Mouse (Mus musculus): ENCODE results near the gene Slc17a9. TPM values are rescaled to one million over a fixed set of nuclear protein-coding genes. Genes with fewer than 3 reads are reported as not detected.
A peak's percentile ranks its signal among the peaks of the same experiment; 100 is the strongest.

Slc17a9 gene
- polyA plus RNA-seq, 1 experiment from 2014 or later, result 0.61 TPM

- Histone ChIP-seq H3K36me3 (ENCODE audit: insufficient read depth, low read length) (peaks cover 42% of the 10 kb centered on the region), H3K27ac (no peak overlapping the region), H3K4me3 (replicated peaks; ENCODE audit: low read depth, low read length) (no peak overlapping the region), H3K9me3 (replicated peaks; ENCODE audit: low read length) (no peaks in the 10 kb centered on the region), H3K4me2 (ENCODE audit: low read length) (no peak overlapping the region), H3K4me1 (replicated peaks; ENCODE audit: insufficient read depth, low read length) (0 out of 2 replicates have a peak, but pooled peaks cover 10% of the 10 kb centered on the region), H3K27me3 (ENCODE audit: insufficient read depth, low read length) (no peaks in the 10 kb centered on the region), H3K9ac (ENCODE audit: low read depth, low read length) (no peak overlapping the region)
- ATAC-seq (replicated peaks; ENCODE audit: low FRiP score, low read depth) (no peak), DNase-seq (ENCODE audit: low spot score) (no peak)
- WGBS, result 62% methylated on average over 2 of the region's 2 CpGs
- TF ChIP-seq CTCF (IDR thresholded peaks at IDR 0.05; ENCODE audit: low read depth), result no peak
Measured at GRCm38 (mm10) chr2:180723865-180724264, 1.2 kb upstream of the Slc17a9 start.

GRCm38 (mm10) chr2:180725414-180725778 is 333 bp downstream of the Slc17a9 start:
- Histone ChIP-seq H3K27me3 (ENCODE audit: insufficient read depth, low read length) (no peaks in the 10 kb centered on the region), H3K36me3 (ENCODE audit: insufficient read depth, low read length) (peaks cover 31% of the 10 kb centered on the region), H3K27ac (no peak overlapping the region), H3K9ac (ENCODE audit: low read depth, low read length) (peak overlapping the region; percentile 19; the same call in 1 of the 2 replicates), H3K4me1 (replicated peaks; ENCODE audit: insufficient read depth, low read length) (0 out of 2 replicates have a peak, but pooled peaks cover 10% of the 10 kb centered on the region), H3K4me3 (replicated peaks; ENCODE audit: low read depth, low read length) (peak overlapping the region; percentile 23; the same call in 1 of the 2 replicates), H3K4me2 (ENCODE audit: low read length) (peak overlapping the region; percentile 51), H3K9me3 (replicated peaks; ENCODE audit: low read length) (no peaks in the 10 kb centered on the region)
- TF ChIP-seq CTCF (IDR thresholded peaks at IDR 0.05; ENCODE audit: low read depth), result no peak
- ATAC-seq (replicated peaks; ENCODE audit: low FRiP score, low read depth) (no peak), DNase-seq (ENCODE audit: low spot score) (no peak)
- 5% methylated on average over 6 of the region's 6 CpGs for WGBS

GRCm38 (mm10) chr2:180725856-180726629 is 980 bp downstream of the Slc17a9 start:
- no peak for ATAC-seq (replicated peaks; ENCODE audit: low FRiP score, low read depth)
- Histone ChIP-seq H3K4me1 (replicated peaks; ENCODE audit: insufficient read depth, low read length) (0 out of 2 replicates have a peak, but pooled peaks cover 10% of the 10 kb centered on the region), H3K4me3 (replicated peaks; ENCODE audit: low read depth, low read length) (no peak overlapping the region), H3K4me2 (ENCODE audit: low read length) (no peak overlapping the region), H3K27me3 (ENCODE audit: insufficient read depth, low read length) (no peaks in the 10 kb centered on the region), H3K36me3 (ENCODE audit: insufficient read depth, low read length) (peaks cover 25% of the 10 kb centered on the region), H3K9me3 (replicated peaks; ENCODE audit: low read length) (no peaks in the 10 kb centered on the region), H3K27ac (no peak overlapping the region), H3K9ac (ENCODE audit: low read depth, low read length) (no peak overlapping the region)
- TF ChIP-seq CTCF (IDR thresholded peaks at IDR 0.05; ENCODE audit: low read depth), result no peak
- no peak for DNase-seq (ENCODE audit: low spot score)
- 29% methylated on average over 8 of the region's 8 CpGs for WGBS

- Histone ChIP-seq H3K27ac (no peak overlapping the region), H3K27me3 (ENCODE audit: insufficient read depth, low read length) (no peaks in the 10 kb centered on the region), H3K4me3 (replicated peaks; ENCODE audit: low read depth, low read length) (no peak overlapping the region), H3K9me3 (replicated peaks; ENCODE audit: low read length) (no peaks in the 10 kb centered on the region), H3K36me3 (ENCODE audit: insufficient read depth, low read length) (peaks cover 16% of the 10 kb centered on the region), H3K9ac (ENCODE audit: low read depth, low read length) (no peak overlapping the region), H3K4me1 (replicated peaks; ENCODE audit: insufficient read depth, low read length) (0 out of 2 replicates have a peak, but pooled peaks cover 10% of the 10 kb centered on the region), H3K4me2 (ENCODE audit: low read length) (no peak overlapping the region)
- no peak for TF ChIP-seq CTCF (IDR thresholded peaks at IDR 0.05; ENCODE audit: low read depth)
- no peak for ATAC-seq (replicated peaks; ENCODE audit: low FRiP score, low read depth)
- DNase-seq (ENCODE audit: low spot score), result no peak
- 74% methylated on average over 6 of the region's 6 CpGs for WGBS
Measured at GRCm38 (mm10) chr2:180726658-180727442, 1.8 kb downstream of the Slc17a9 start.

GRCm38 (mm10) chr2:180727613-180728021 is 2.6 kb downstream of the Slc17a9 start:
- WGBS, result 52% methylated on average over 4 of the region's 4 CpGs
- H3K4me1 ChIP-seq (replicated peaks; ENCODE audit: insufficient read depth, low read length), result 0 out of 2 replicates have a peak, but pooled peaks cover 10% of the 10 kb centered on the region
- TF ChIP-seq CTCF (IDR thresholded peaks at IDR 0.05; ENCODE audit: low read depth), result no peak
- DNase-seq (ENCODE audit: low spot score), result no peak
- H3K27ac ChIP-seq, result no peak overlapping the region
- ATAC-seq (replicated peaks; ENCODE audit: low FRiP score, low read depth), result no peak
- no peaks in the 10 kb centered on the region for H3K9me3 ChIP-seq (replicated peaks; ENCODE audit: low read length)
- H3K4me2 ChIP-seq (ENCODE audit: low read length), result no peak overlapping the region
- H3K4me3 ChIP-seq (replicated peaks; ENCODE audit: low read depth, low read length), result no peak overlapping the region
- H3K27me3 ChIP-seq (ENCODE audit: insufficient read depth, low read length), result no peaks in the 10 kb centered on the region
- H3K36me3 ChIP-seq (ENCODE audit: insufficient read depth, low read length), result peaks cover 12% of the 10 kb centered on the region; the same call in 1 of the 2 replicates
- H3K9ac ChIP-seq (ENCODE audit: low read depth, low read length), result no peak overlapping the region

GRCm38 (mm10) chr2:180731036-180731435 is 6.0 kb downstream of the Slc17a9 start:
- no peak overlapping the region for H3K9ac ChIP-seq (ENCODE audit: low read depth, low read length)
- H3K4me2 ChIP-seq (ENCODE audit: low read length), result no peak overlapping the region
- H3K27ac ChIP-seq, result no peak overlapping the region
- no peaks in the 10 kb centered on the region for H3K9me3 ChIP-seq (replicated peaks; ENCODE audit: low read length)
- no peaks in the 10 kb centered on the region for H3K36me3 ChIP-seq (ENCODE audit: insufficient read depth, low read length)
- no peak overlapping the region for H3K4me3 ChIP-seq (replicated peaks; ENCODE audit: low read depth, low read length)
- TF ChIP-seq CTCF (IDR thresholded peaks at IDR 0.05; ENCODE audit: low read depth), result no peak
- H3K4me1 ChIP-seq (replicated peaks; ENCODE audit: insufficient read depth, low read length), result no peaks in the 10 kb centered on the region
- no peaks in the 10 kb centered on the region for H3K27me3 ChIP-seq (ENCODE audit: insufficient read depth, low read length)
- ATAC-seq (replicated peaks; ENCODE audit: low FRiP score, low read depth) (no peak), DNase-seq (ENCODE audit: low spot score) (no peak)
- WGBS, result 64% methylated on average over 3 of the region's 3 CpGs

All from kidney, postnatal 0 days (tissue).